Mouse (Mus musculus): ENCODE data around the gene 4930590J08Rik.

4930590J08Rik gene

GRCm38 (mm10) chr6:91963429-91963828 lies 60.8 kb downstream of the 4930590J08Rik start:
- in situ Hi-C loops (cut with MseI, MboI), result no loop called here

- in situ Hi-C loops (cut with MseI, MboI), result no loop called here
Observed at GRCm38 (mm10) chr6:91965060-91965459, 62.5 kb downstream of the 4930590J08Rik start.

GRCm38 (mm10) chr6:91966006-91966405 lies 63.4 kb downstream of the 4930590J08Rik start:
- in situ Hi-C loops (cut with MseI, MboI), result no loop called here

GRCm38 (mm10) chr6:91972201-91972646 lies 69.6 kb downstream of the 4930590J08Rik start:
- in situ Hi-C loops (cut with MseI, MboI), result no loop called here

- in situ Hi-C loops (cut with MseI, MboI), result no loop called here
Observed at GRCm38 (mm10) chr6:91973972-91974371, 71.4 kb downstream of the 4930590J08Rik start.

GRCm38 (mm10) chr6:91978371-91979300 lies 76.0 kb downstream of the 4930590J08Rik start, which contains the start of gene Fgd5:
Gene Fgd5 (plus strand): TSS chr6:91978878.
- in situ Hi-C loops (cut with MseI, MboI), result no loop called here

- in situ Hi-C loops (cut with MseI, MboI), result no loop called here
Observed at GRCm38 (mm10) chr6:91979301-91979996, 76.8 kb downstream of the 4930590J08Rik start.

GRCm38 (mm10) chr6:91980011-91980410 lies 77.4 kb downstream of the 4930590J08Rik start:
- in situ Hi-C loops (cut with MseI, MboI), result no loop called here

- in situ Hi-C loops (cut with MseI, MboI), result no loop called here
Observed at GRCm38 (mm10) chr6:91990101-91990500, 87.5 kb downstream of the 4930590J08Rik start.

GRCm38 (mm10) chr6:91992823-91993222 lies 90.2 kb downstream of the 4930590J08Rik start:
- in situ Hi-C loops (cut with MseI, MboI), result no loop called here

GRCm38 (mm10) chr6:91993795-91994505 lies 91.3 kb downstream of the 4930590J08Rik start:
- in situ Hi-C loops (cut with MseI, MboI), result no loop called here

GRCm38 (mm10) chr6:91996072-91996471 lies 93.5 kb downstream of the 4930590J08Rik start:
- in situ Hi-C loops (cut with MseI, MboI), result no loop called here
